20 mouse cellular contexts compared by ENCODE assay signal in genomic region chr15:25296714-25297113, GRCm38 (mm10).
"Had no signal": no experiment of that assay in that cellular context is flagged by ENCODE, and none has a peak within 500 bp of the region (broad histone marks: within the 10 kb centered on the region; RNA-seq: fewer than 3 reads in every experiment).

No protein-coding gene starts in this region.

- H3K36me3 ChIP-seq: neural tube, embryonic 13.5 days; stomach, embryonic 15.5 days had no signal

- H3K4me1 ChIP-seq: stomach, embryonic 15.5 days had no signal

- H3K4me3 ChIP-seq: layer of hippocampus, adult 2 months; myocyte; neural tube, embryonic 13.5 days; stomach, embryonic 15.5 days had no signal

- H3K27me3 ChIP-seq: neural tube, embryonic 13.5 days; stomach, embryonic 15.5 days had no signal

- H3K27ac ChIP-seq: kidney, postnatal 0 days; layer of hippocampus, adult 2 months; liver, embryonic 14.5 days; macrophage; neural tube, embryonic 13.5 days; stomach, embryonic 15.5 days had no signal

- ATAC-seq: liver, postnatal 0 days; lung, postnatal 0 days had no signal

- H3K9ac ChIP-seq: liver, embryonic 14.5 days; liver, postnatal 0 days; lung, embryonic 14.5 days; neural tube, embryonic 13.5 days; stomach, embryonic 15.5 days had no signal

- H3K4me2 ChIP-seq: lung, embryonic 14.5 days; neural tube, embryonic 13.5 days; stomach, embryonic 15.5 days had no signal

- H3K9me3 ChIP-seq: neural tube, embryonic 13.5 days; stomach, embryonic 15.5 days had no signal

- DNase-seq: kidney, adult 18-20 months; kidney, adult 9 months; kidney, postnatal 25 days; layer of hippocampus, adult 9-11 months; liver, postnatal 0 days; lung, embryonic 14.5 days; midbrain, embryonic 14.5 days; retina, postnatal 1 day; right cerebral cortex, postnatal 25 days; spleen, adult 18-20 months; thymus, adult 2 months; thymus, postnatal 14 days had no signal
